Mouse (Mus musculus) gastrocnemius, postnatal 25 days (tissue): ENCODE data around the gene Ankmy2. TPM values are rescaled to one million over a fixed set of nuclear protein-coding genes. Genes with fewer than 3 reads are reported as not detected.

Source experiments
- total RNA-seq, 2 experiments: library from RNA; stranded (reverse); gene quantifications; 1 replicate in 1 of 2; 2 replicates in 1 of 2; pipeline ENCODE4 v1.2.3; 2021

Ankmy2 gene
- total RNA-seq, 2 experiments from 2014 or later = 6.3 to 6.4 TPM

Other genes starting within 250 kb of the Ankmy2 start
- not detected for gene Agr3, start 231.5 kb upstream of the Ankmy2 start, total RNA-seq
- not detected for gene Agr2, start 164.2 kb upstream of the Ankmy2 start, total RNA-seq
- gene Tspan13, start 114.6 kb upstream of the Ankmy2 start, total RNA-seq = 10 to 100 TPM; 21.6 to 26.7 TPM
- 100 to 1,000 TPM in 1 of 2 experiments, 10 to 100 TPM in 1; 83.3 to 127 TPM for gene Bzw2, start 966 bp downstream of the Ankmy2 start, total RNA-seq
- gene Lrrc72, start 96.3 kb downstream of the Ankmy2 start, total RNA-seq = not detected
- gene Sostdc1, start 157.0 kb downstream of the Ankmy2 start, total RNA-seq = under 1 TPM; 0.26 to 0.43 TPM
- 1 to 10 TPM; 3.2 to 4.2 TPM for gene Ispd, start 224.3 kb downstream of the Ankmy2 start, total RNA-seq
- under 1 TPM; 0.79 to 0.88 TPM for gene D630036H23Rik, start 225.1 kb downstream of the Ankmy2 start, total RNA-seq